8 mouse cellular contexts compared by ENCODE assay signal in genomic region chr13:76844629-76845255, GRCm38 (mm10).
DNase-seq lines count a peak whose midpoint lies in the region; ATAC-seq and TF ChIP-seq lines count a peak whose summit lies in the region.

No protein-coding gene starts in this region.

- DNase-seq in 3T3-L1 (ENCODE audit: low read depth, low spot score) (peak; percentile 75), NIH3T3 (ENCODE audit: low read depth) (peak; percentile 84)
- peak; percentile 56 for DNase-seq in cerebellum, adult 8-10 months
- DNase-seq in kidney, postnatal 10 days = peak; percentile 61
- peak; percentile 85 for DNase-seq in lung, embryonic 14.5 days
- DNase-seq in thymus, adult 2 months = peak; percentile 22

- 45% methylated on average over 8 of the region's 8 CpGs for WGBS in lung, embryonic 14.5 days
- 71% methylated on average over 8 of the region's 8 CpGs for WGBS in thymus, adult 2 months

- TF ChIP-seq POLR2A in thymus, adult 2 months (IDR thresholded peaks at IDR 0.05; ENCODE audit: control insufficient read depth, extremely low read depth, insufficient read depth, low read length, poor library complexity) = no peak

- no peaks in the 10 kb centered on the region for H3K36me3 ChIP-seq in lung, embryonic 14.5 days (ENCODE audit: insufficient read depth)
- no peaks in the 10 kb centered on the region for H3K36me3 ChIP-seq in thymus, adult 2 months (ENCODE audit: control insufficient read depth, insufficient read depth, low read length)

- peak; percentile 90 for ATAC-seq in frontal cortex, adult (ENCODE audit: low TSS enrichment)
- peak; percentile 62 for ATAC-seq in lung, embryonic 14.5 days (ENCODE audit: insufficient read depth)
- peak; percentile 46; the same call in 1 of the 2 replicates for ATAC-seq in neutrophil, adult 5-6 weeks (ENCODE audit: extremely low read depth, insufficient number of reproducible peaks, low FRiP score, poor library complexity, severe bottlenecking)

- H3K27ac ChIP-seq in lung, embryonic 14.5 days (ENCODE audit: low read depth) = no peak overlapping the region
- no peak overlapping the region for H3K27ac ChIP-seq in thymus, adult 2 months (ENCODE audit: control insufficient read depth, insufficient read depth, low read length)

- no peaks in the 10 kb centered on the region for H3K27me3 ChIP-seq in lung, embryonic 14.5 days (ENCODE audit: insufficient read depth, low read length)
- H3K27me3 ChIP-seq in thymus, adult 2 months (ENCODE audit: control insufficient read depth, insufficient read depth, low read length) = no peaks in the 10 kb centered on the region

- no peak overlapping the region for H3K9ac ChIP-seq in lung, embryonic 14.5 days

- no peaks in the 10 kb centered on the region for H3K9me3 ChIP-seq in lung, embryonic 14.5 days (ENCODE audit: low read depth, low read length)

- TF ChIP-seq CTCF in lung, embryonic 14.5 days (IDR thresholded peaks at IDR 0.05; ENCODE audit: low read depth) = peak; percentile 88
- no peak for TF ChIP-seq CTCF in thymus, adult 2 months (IDR thresholded peaks at IDR 0.05; ENCODE audit: borderline replicate concordance, control insufficient read depth, extremely low read depth, insufficient read depth, low read length, poor library complexity)

- H3K4me1 ChIP-seq in lung, embryonic 14.5 days (ENCODE audit: insufficient read depth) = no peaks in the 10 kb centered on the region
- H3K4me1 ChIP-seq in thymus, adult 2 months (replicated peaks; ENCODE audit: control insufficient read depth, insufficient read depth, low read length) = no peaks in the 10 kb centered on the region

- H3K4me2 ChIP-seq in lung, embryonic 14.5 days = no peak overlapping the region

- H3K4me3 ChIP-seq in lung, embryonic 14.5 days (ENCODE audit: low read depth, low read length) = no peak overlapping the region
- H3K4me3 ChIP-seq in thymus, adult 2 months (ENCODE audit: control insufficient read depth, insufficient read depth, low read length) = no peak overlapping the region

Comparison
In these comparisons a context has a peak if more than half of its experiments do, and no peak if none do; other contexts are left out.
1. DNase-seq: peak in every context shown above with its lines; median percentile 85 in lung, embryonic 14.5 days; 84 in NIH3T3; 75 in 3T3-L1; 61 in kidney, postnatal 10 days; 56 in cerebellum, adult 8-10 months; 22 in thymus, adult 2 months.